Mouse (Mus musculus): ENCODE data around the gene Nupr1l.
"Not testable (repeated sequence)": the region's sequence is repeated elsewhere in the genome, so short reads cannot be mapped to it uniquely, and the experiment has no call there.

Nupr1l gene

GRCm38 (mm10) chr5:129908242-129908965 lies at the start of gene Nupr1l:
Gene Nupr1l (plus strand): TSS chr5:129908540.
- DNase-seq = peak; percentile 89

GRCm38 (mm10) chr5:129862325-129862724 lies 46.0 kb upstream of the Nupr1l start:
- no peak for DNase-seq

GRCm38 (mm10) chr5:129864467-129864866 lies 43.9 kb upstream of the Nupr1l start:
- no peak for DNase-seq

- no peak for DNase-seq
These were observed 42.5 kb upstream of the Nupr1l start for GRCm38 (mm10) chr5:129865841-129866240.

- no peak for DNase-seq
These were observed 38.9 kb upstream of the Nupr1l start for GRCm38 (mm10) chr5:129869238-129869995.

GRCm38 (mm10) chr5:129871238-129871637 lies 37.1 kb upstream of the Nupr1l start:
- DNase-seq = no peak

- no peak for DNase-seq
These were observed 34.4 kb upstream of the Nupr1l start for GRCm38 (mm10) chr5:129873942-129874341.

- no peak for DNase-seq
These were observed 33.2 kb upstream of the Nupr1l start for GRCm38 (mm10) chr5:129875098-129875497.

GRCm38 (mm10) chr5:129877731-129878455 lies 30.4 kb upstream of the Nupr1l start:
- peak; percentile 27 for DNase-seq

GRCm38 (mm10) chr5:129878946-129879345 lies 29.4 kb upstream of the Nupr1l start:
- DNase-seq = peak; percentile 45

GRCm38 (mm10) chr5:129879888-129880287 lies 28.5 kb upstream of the Nupr1l start:
- no peak for DNase-seq

GRCm38 (mm10) chr5:129886271-129886670 lies 22.1 kb upstream of the Nupr1l start:
- DNase-seq = no peak

- DNase-seq = peak; percentile 96
These were observed 21.3 kb upstream of the Nupr1l start, which contains the start of gene Chchd2 for GRCm38 (mm10) chr5:129886911-129887636. Gene Chchd2 (minus strand): TSS chr5:129887470.

GRCm38 (mm10) chr5:129890390-129890789 lies 17.9 kb upstream of the Nupr1l start:
- DNase-seq = not testable (repeated sequence)

GRCm38 (mm10) chr5:129895198-129896088 lies 12.9 kb upstream of the Nupr1l start, which contains the start of gene Zbed5:
Gene Zbed5 (plus strand): TSS chr5:129895723.
- DNase-seq = peak; percentile 92

- no peak for DNase-seq
These were observed 9.9 kb upstream of the Nupr1l start, which contains the start of gene Phkg1 for GRCm38 (mm10) chr5:129898449-129898848. Gene Phkg1 (minus strand): TSS chr5:129898549.

- DNase-seq = no peak
These were observed 565 bp upstream of the Nupr1l start for GRCm38 (mm10) chr5:129907775-129908174.

GRCm38 (mm10) chr5:129909147-129909546 lies 807 bp downstream of the Nupr1l start:
- no peak for DNase-seq

GRCm38 (mm10) chr5:129909591-129909990 lies 1.3 kb downstream of the Nupr1l start:
- no peak for DNase-seq

- DNase-seq = no peak
These were observed 5.7 kb downstream of the Nupr1l start for GRCm38 (mm10) chr5:129914024-129914423.

GRCm38 (mm10) chr5:129915491-129915890 lies 7.2 kb downstream of the Nupr1l start:
- DNase-seq = not testable (repeated sequence)

All from right cerebral cortex, adult 18-20 months (tissue).